Mouse (Mus musculus): ENCODE data around the gene Gcdh. TPM values are rescaled to one million over a fixed set of nuclear protein-coding genes. Genes with fewer than 3 reads are reported as not detected.
A peak's percentile ranks its signal among the peaks of the same experiment; 100 is the strongest.

Gcdh gene
- total RNA-seq, 2 experiments from 2014 or later, result 42.9 to 51.0 TPM

- peak; percentile 34; the same call in 1 of the 2 replicates for ATAC-seq (replicated peaks; ENCODE audit: low FRiP score, low TSS enrichment, poor library complexity, severe bottlenecking)
Observed at GRCm38 (mm10) chr8:84877297-84878035, 16.3 kb downstream of the Gcdh start.

GRCm38 (mm10) chr8:84874339-84874738 is 19.4 kb downstream of the Gcdh start:
- ATAC-seq (replicated peaks; ENCODE audit: low FRiP score, low TSS enrichment, poor library complexity, severe bottlenecking), result no peak

GRCm38 (mm10) chr8:84873016-84873415 is 20.7 kb downstream of the Gcdh start:
- no peak for ATAC-seq (replicated peaks; ENCODE audit: low FRiP score, low TSS enrichment, poor library complexity, severe bottlenecking)

GRCm38 (mm10) chr8:84872309-84872965 is 21.3 kb downstream of the Gcdh start:
- peak; percentile 36 for ATAC-seq (replicated peaks; ENCODE audit: low FRiP score, low TSS enrichment, poor library complexity, severe bottlenecking)

- peak; percentile 61 for ATAC-seq (replicated peaks; ENCODE audit: low FRiP score, low TSS enrichment, poor library complexity, severe bottlenecking)
Observed at GRCm38 (mm10) chr8:84871376-84872308, 22.1 kb downstream of the Gcdh start, which contains the start of gene Syce2. Syce2 (plus strand) TSS chr8:84872111.

GRCm38 (mm10) chr8:84856864-84857441 is 36.8 kb downstream of the Gcdh start, which contains the start of gene Farsa:
Farsa (plus strand) TSS chr8:84856989.
- ATAC-seq (replicated peaks; ENCODE audit: low FRiP score, low TSS enrichment, poor library complexity, severe bottlenecking), result peak; percentile 93

- 0 out of 2 replicates have a peak, but pooled peaks have one; percentile 3 for ATAC-seq (replicated peaks; ENCODE audit: low FRiP score, low TSS enrichment, poor library complexity, severe bottlenecking)
Observed at GRCm38 (mm10) chr8:84856434-84856833, 37.3 kb downstream of the Gcdh start.

GRCm38 (mm10) chr8:84847684-84848435 is 45.9 kb downstream of the Gcdh start:
- ATAC-seq (replicated peaks; ENCODE audit: low FRiP score, low TSS enrichment, poor library complexity, severe bottlenecking), result peak; percentile 19

- ATAC-seq (replicated peaks; ENCODE audit: low FRiP score, low TSS enrichment, poor library complexity, severe bottlenecking), result peak; percentile 94
Observed at GRCm38 (mm10) chr8:84846722-84847572, 46.8 kb downstream of the Gcdh start, which contains the start of gene Calr. Calr (minus strand) TSS chr8:84846934.

GRCm38 (mm10) chr8:84846094-84846721 is 47.5 kb downstream of the Gcdh start:
- no peak for ATAC-seq (replicated peaks; ENCODE audit: low FRiP score, low TSS enrichment, poor library complexity, severe bottlenecking)

GRCm38 (mm10) chr8:84845355-84846093 is 48.2 kb downstream of the Gcdh start:
- no peak for ATAC-seq (replicated peaks; ENCODE audit: low FRiP score, low TSS enrichment, poor library complexity, severe bottlenecking)

- no peak for ATAC-seq (replicated peaks; ENCODE audit: low FRiP score, low TSS enrichment, poor library complexity, severe bottlenecking)
Observed at GRCm38 (mm10) chr8:84844397-84845070, 49.2 kb downstream of the Gcdh start.

- ATAC-seq (replicated peaks; ENCODE audit: low FRiP score, low TSS enrichment, poor library complexity, severe bottlenecking), result no peak
Observed at GRCm38 (mm10) chr8:84841514-84841913, 52.2 kb downstream of the Gcdh start.

GRCm38 (mm10) chr8:84840248-84840999 is 53.3 kb downstream of the Gcdh start, which contains the start of gene Rad23a:
Rad23a (minus strand) TSS chr8:84840665.
- peak; percentile 84 for ATAC-seq (replicated peaks; ENCODE audit: low FRiP score, low TSS enrichment, poor library complexity, severe bottlenecking)

GRCm38 (mm10) chr8:84839875-84840247 is 53.9 kb downstream of the Gcdh start:
- ATAC-seq (replicated peaks; ENCODE audit: low FRiP score, low TSS enrichment, poor library complexity, severe bottlenecking), result no peak

Data from megakaryocyte-erythroid progenitor cell, adult 5-6 weeks (primary cell).